ENCODE assay signal across 13 mouse cellular contexts in genomic region chr2:11672144-11672543, GRCm38 (mm10). TPM values are rescaled to one million over a fixed set of nuclear protein-coding genes. Genes with fewer than 3 reads are reported as not detected.
DNase-seq lines count a peak whose midpoint lies in the region; ATAC-seq and TF ChIP-seq lines count a peak whose summit lies in the region.
"Had no signal": no experiment of that assay in that cellular context is flagged by ENCODE, and none has a peak within 500 bp of the region (broad histone marks: within the 10 kb centered on the region; RNA-seq: fewer than 3 reads in every experiment).

No protein-coding gene starts in this region.

- H3K4me2 ChIP-seq in neural tube, embryonic 15.5 days, result no peak overlapping the region
- H3K4me2 ChIP-seq: limb, embryonic 15.5 days; neural tube, embryonic 12.5 days had no signal

- TF ChIP-seq EP300 in ES-Bruce4 (IDR thresholded peaks at IDR 0.05; ENCODE audit: insufficient read depth, low read depth, low read length), result no peak

- peak; percentile 45 for TF ChIP-seq CTCF in liver, adult 2 months (IDR thresholded peaks at IDR 0.05; ENCODE audit: low read depth, low read length)
- peak; percentile 51 for TF ChIP-seq CTCF in ES-Bruce4 (IDR thresholded peaks at IDR 0.05; ENCODE audit: low read depth, low read length)
- TF ChIP-seq CTCF in brain, embryonic 14.5 days (IDR thresholded peaks at IDR 0.05; ENCODE audit: borderline replicate concordance, extremely low read depth, insufficient read depth, insufficient read length), result peak; percentile 39; the same call in 1 of the 2 replicates

- H3K79me2 ChIP-seq in liver, adult 2 months (ENCODE audit: control insufficient read depth, insufficient read depth, low read length), result no peaks in the 10 kb centered on the region

- WGBS in liver, adult 2 months, result 30% methylated on average over 3 of the region's 3 CpGs
- WGBS in neural tube, embryonic 15.5 days, result 27% methylated on average over 3 of the region's 3 CpGs

- H3K4me3 ChIP-seq in liver, adult 2 months (ENCODE audit: insufficient read depth, low read depth, low read length), result no peak overlapping the region
- H3K4me3 ChIP-seq in ES-Bruce4 (ENCODE audit: low read depth, low read length), result no peak overlapping the region
- no peak overlapping the region for H3K4me3 ChIP-seq in neural tube, embryonic 15.5 days (replicated peaks)
- H3K4me3 ChIP-seq: limb, embryonic 15.5 days; neural tube, embryonic 12.5 days had no signal

- H3K4me1 ChIP-seq in liver, adult 2 months (ENCODE audit: control insufficient read depth, insufficient read depth, low read length), result no peaks in the 10 kb centered on the region
- H3K4me1 ChIP-seq in ES-Bruce4 (ENCODE audit: control insufficient read depth, insufficient read depth, low read length), result no peaks in the 10 kb centered on the region
- no peaks in the 10 kb centered on the region for H3K4me1 ChIP-seq in neural tube, embryonic 15.5 days
- H3K4me1 ChIP-seq: limb, embryonic 15.5 days; neural tube, embryonic 12.5 days had no signal

- DNase-seq in liver, adult 2 months (ENCODE audit: extremely low read depth, low read depth, low spot score), result no peak
- DNase-seq in liver, result no peak
- DNase-seq in brain, embryonic 14.5 days (ENCODE audit: low read depth), result no peak
- peak; percentile 46 for DNase-seq in testis, postnatal 10 days (ENCODE audit: low spot score)
- no peak for DNase-seq in layer of hippocampus, adult 9-11 months
- DNase-seq in adrenal gland, postnatal 10 days, result no peak

- H3K9ac ChIP-seq in liver, adult 2 months (ENCODE audit: low read depth, low read length), result no peak overlapping the region
- H3K9ac ChIP-seq in ES-Bruce4 (ENCODE audit: low read depth, poor library complexity, severe bottlenecking), result no peak overlapping the region
- H3K9ac ChIP-seq in neural tube, embryonic 15.5 days (replicated peaks), result no peak overlapping the region
- H3K9ac ChIP-seq: limb, embryonic 15.5 days; neural tube, embryonic 12.5 days had no signal

- no peaks in the 10 kb centered on the region for H3K36me3 ChIP-seq in liver, adult 2 months (ENCODE audit: control insufficient read depth, insufficient read depth, low read length)
- no peaks in the 10 kb centered on the region for H3K36me3 ChIP-seq in ES-Bruce4 (ENCODE audit: control insufficient read depth, insufficient read depth, low read length, poor library complexity, severe bottlenecking)
- no peaks in the 10 kb centered on the region for H3K36me3 ChIP-seq in neural tube, embryonic 15.5 days
- H3K36me3 ChIP-seq: limb, embryonic 15.5 days; neural tube, embryonic 12.5 days had no signal

- H3K27me3 ChIP-seq in liver, adult 2 months (ENCODE audit: control insufficient read depth, insufficient read depth, low read length), result no peaks in the 10 kb centered on the region
- no peaks in the 10 kb centered on the region for H3K27me3 ChIP-seq in ES-Bruce4 (ENCODE audit: control insufficient read depth, insufficient read depth, low read length, poor library complexity, severe bottlenecking)
- no peaks in the 10 kb centered on the region for H3K27me3 ChIP-seq in neural tube, embryonic 15.5 days (replicated peaks)
- H3K27me3 ChIP-seq: limb, embryonic 15.5 days; neural tube, embryonic 12.5 days had no signal

- no peak for ATAC-seq in neural tube, embryonic 15.5 days (ENCODE audit: low FRiP score)

- H3K9me3 ChIP-seq in ES-Bruce4 (replicated peaks; ENCODE audit: control insufficient read depth, insufficient read depth, low read length, poor library complexity, severe bottlenecking), result no peaks in the 10 kb centered on the region
- H3K9me3 ChIP-seq in neural tube, embryonic 15.5 days (replicated peaks), result no peaks in the 10 kb centered on the region
- H3K9me3 ChIP-seq: limb, embryonic 15.5 days; neural tube, embryonic 12.5 days had no signal

- no peak for TF ChIP-seq POLR2A in liver, adult 2 months (IDR thresholded peaks at IDR 0.05; ENCODE audit: extremely low read depth, insufficient read depth, low read length)
- TF ChIP-seq POLR2A in ES-Bruce4 (IDR thresholded peaks at IDR 0.05; ENCODE audit: insufficient read depth, low read length), result no peak
- TF ChIP-seq POLR2A in brain, embryonic 14.5 days (IDR thresholded peaks at IDR 0.05; ENCODE audit: borderline replicate concordance, extremely low read depth, insufficient read depth, insufficient read length, poor library complexity, severe bottlenecking), result no peak

- H3K27ac ChIP-seq in liver, adult 2 months (replicated peaks; ENCODE audit: insufficient read depth, low read depth, low read length), result no peak overlapping the region
- H3K27ac ChIP-seq in ES-Bruce4 (ENCODE audit: insufficient read depth, low read length), result no peak overlapping the region
- no peak overlapping the region for H3K27ac ChIP-seq in neural tube, embryonic 15.5 days (replicated peaks)
- H3K27ac ChIP-seq: limb, embryonic 15.5 days; neural tube, embryonic 12.5 days had no signal

RNA-seq across cellular contexts. Expression of gene Il2ra, which starts 29.5 kb away (rescaled TPM):
- 0.07 and 0.09 TPM in 2 replicates for total RNA-seq in liver, adult 2 months (2014; rRNA removed)
- 0.04 TPM in 2 replicates for polyA plus RNA-seq in liver, adult 2 months (2012; rRNA removed)
- polyA plus RNA-seq in ES-Bruce4 (2011; ENCODE audit: insufficient read depth, insufficient read length, low read depth, missing spikeins), result not detected in 2 replicates
- 0.01 and 0.03 TPM in 2 replicates for polyA plus RNA-seq in brain, embryonic 14.5 days (2012; rRNA removed)
- 26.4 TPM in 1 of 2 replicates, not detected in the other for polyA plus RNA-seq in neural tube, embryonic 15.5 days (2015; fragmentation: Nextera tagmentation; extraction: Ambion mirVana)
- under 1 TPM; 0.48 to 0.66 TPM for total RNA-seq in adrenal gland, postnatal 10 days (2021)
- polyA plus RNA-seq: kidney, embryonic 16.5 days; limb, embryonic 15.5 days; neural tube, embryonic 12.5 days; stomach, embryonic 14.5 days had no signal

RNA-seq across cellular contexts. Expression of gene Il15ra, which starts 32.9 kb away (rescaled TPM):
- total RNA-seq in liver, adult 2 months (2014; rRNA removed), result 46.6 and 59.8 TPM in 2 replicates
- 20.1 and 24.9 TPM in 2 replicates for polyA plus RNA-seq in liver, adult 2 months (2012; rRNA removed)
- 4.9 and 5.1 TPM in 2 replicates for polyA plus RNA-seq in ES-Bruce4 (2011; ENCODE audit: insufficient read depth, insufficient read length, low read depth, missing spikeins)
- 0.28 and 0.70 TPM in 2 replicates for polyA plus RNA-seq in brain, embryonic 14.5 days (2012; rRNA removed)
- 1.6 and 8.1 TPM in 2 replicates for polyA plus RNA-seq in neural tube, embryonic 15.5 days (2015; fragmentation: Nextera tagmentation; extraction: Ambion mirVana)
- 10 to 100 TPM; 41.5 to 58.8 TPM for total RNA-seq in adrenal gland, postnatal 10 days (2021)

RNA-seq across cellular contexts. Expression of gene Gm17490, which starts 46.1 kb away (rescaled TPM):
- total RNA-seq in liver, adult 2 months (2014; rRNA removed), result not detected in 2 replicates
- polyA plus RNA-seq in liver, adult 2 months (2012; rRNA removed), result not detected in 2 replicates
- polyA plus RNA-seq in ES-Bruce4 (2011; ENCODE audit: insufficient read depth, insufficient read length, low read depth, missing spikeins), result not detected in 2 replicates
- polyA plus RNA-seq in brain, embryonic 14.5 days (2012; rRNA removed), result not detected in 2 replicates
- not detected in 2 replicates for polyA plus RNA-seq in neural tube, embryonic 15.5 days (2015; fragmentation: Nextera tagmentation; extraction: Ambion mirVana)
- total RNA-seq in adrenal gland, postnatal 10 days (2021), result not detected
- total RNA-seq: heart, adult 8-10 months had no signal
- polyA plus RNA-seq: kidney, embryonic 16.5 days; limb, embryonic 15.5 days; neural tube, embryonic 12.5 days; stomach, embryonic 14.5 days had no signal
